Mouse (Mus musculus) C2C12 (cell line): ENCODE measurements around the gene Ckap2l.

Experiments used
- CTCF ChIP-seq: IDR thresholded peaks from one replicate; pipeline ENCODE4 v1.5.1; 2011; ENCODE audit not compliant: control insufficient read depth, insufficient read depth, insufficient read length
- MAX ChIP-seq: IDR thresholded peaks from one replicate; pipeline ENCODE4 v1.6.1; 2011; ENCODE audit warnings: mild to moderate bottlenecking, control low read depth
- MYOD1 ChIP-seq: IDR thresholded peaks from one replicate; pipeline ENCODE4 v1.6.1; 2011; ENCODE audit warnings: low read depth; ENCODE audit not compliant: control insufficient read depth, insufficient read length
- MYOG ChIP-seq: IDR thresholded peaks from one replicate; pipeline ENCODE4 v1.6.1; 2011; ENCODE audit not compliant: control insufficient read depth, insufficient read length; ENCODE audit errors: extremely low read depth
- USF1 ChIP-seq: IDR thresholded peaks from one replicate; pipeline ENCODE4 v1.6.1; 2011; ENCODE audit warnings: low read depth, mild to moderate bottlenecking, control low read depth, moderate library complexity

DNA sequence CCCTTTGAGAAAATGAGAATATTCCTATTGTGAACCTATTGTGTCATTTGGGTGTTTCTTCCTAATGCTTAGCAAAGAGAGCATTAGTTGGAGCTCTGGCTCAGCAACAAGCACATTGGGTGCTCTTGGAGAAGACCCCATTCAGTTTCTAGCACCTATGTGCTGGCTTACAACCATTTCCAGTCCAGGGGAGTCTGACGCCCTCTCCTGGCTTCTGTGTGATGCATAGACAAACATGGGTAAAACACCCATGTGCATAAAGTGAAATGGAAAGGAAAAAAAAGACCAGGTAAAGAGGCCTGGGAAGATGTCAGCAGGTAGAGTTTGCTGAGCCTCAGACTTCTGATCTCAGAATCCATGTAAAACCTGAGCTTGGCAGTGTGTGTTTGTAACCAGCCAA, 63.8 kb downstream of the Ckap2l start:
- no peak for TF ChIP-seq CTCF
- TF ChIP-seq USF1: no peak
- no peak for TF ChIP-seq MAX
- TF ChIP-seq MYOG: no peak
- TF ChIP-seq MYOD1: no peak
